Mouse (Mus musculus) CH12.LX (cell line): ENCODE measurements at regions not wholly inside any gene's neighbourhood (a gene's known extent, or its start where the extent isn't known, plus 50 kb on each side); places are given as distances from the start of the nearest gene placed in this dataset.

Source experiments
- DNase-seq: peaks from one replicate; pipeline ENCODE4 v3.0.0-alpha.2; 2013; ENCODE audit errors: extremely low read depth
- H3K27ac ChIP-seq: 2 replicates; pipeline ENCODE4 v1.5.1; 2012; ENCODE audit warnings: low read depth, mild to moderate bottlenecking, control low read depth, moderate library complexity; ENCODE audit not compliant: insufficient read depth
- H3K27me3 ChIP-seq: replicated peaks from 2 replicates; pipeline ENCODE3; 2012; ENCODE audit warnings: inconsistent platforms
- H3K36me3 ChIP-seq, 2 experiments: replicated peaks in 1 of 2; 2 replicates each; pipeline versions ENCODE3 to v1.6.1; 2012; ENCODE audit warnings: inconsistent platforms in 1 of 2, low read length in 1 of 2, mild to moderate bottlenecking in 1 of 2, mixed read lengths in 1 of 2, moderate library complexity in 1 of 2; ENCODE audit not compliant: control insufficient read depth in 1 of 2, insufficient read depth in 1 of 2
- H3K4me1 ChIP-seq, 2 experiments: 2 replicates each; pipeline ENCODE4 v1.6.1; 2012; ENCODE audit warnings: inconsistent platforms in 1 of 2, moderate library complexity in 1 of 2; ENCODE audit not compliant: insufficient read depth in 2 of 2, control insufficient read depth in 1 of 2
- H3K4me2 ChIP-seq: 2 replicates; pipeline ENCODE4 v1.6.1; 2012; ENCODE audit warnings: low read depth, mild to moderate bottlenecking, control low read depth; ENCODE audit not compliant: poor library complexity, insufficient read depth, severe bottlenecking
- H3K4me3 ChIP-seq, 3 experiments: fragments of 150-350 bp in 1 of 3; sonication (generic) in 1 of 3; replicated peaks in 1 of 3; 2 replicates each; pipeline versions ENCODE3 to v1.5.1; 2011 to 2012; ENCODE audit warnings: low read depth in 2 of 3, low read length in 2 of 3, mild to moderate bottlenecking in 2 of 3, moderate library complexity in 2 of 3, control low read depth in 1 of 3, improper control_type of control experiment in 1 of 3, inconsistent platforms in 1 of 3, mixed read lengths in 1 of 3; ENCODE audit not compliant: poor library complexity in 1 of 3
- H3K79me2 ChIP-seq: replicated peaks from 2 replicates; pipeline ENCODE4 v1.6.1; 2012; ENCODE audit warnings: mild to moderate bottlenecking, moderate library complexity; ENCODE audit not compliant: control insufficient read depth, poor library complexity, insufficient read depth, severe bottlenecking; ENCODE audit errors: extremely low read depth
- H3K9ac ChIP-seq: 2 replicates; pipeline ENCODE4 v1.6.1; 2012; ENCODE audit warnings: low read depth, mild to moderate bottlenecking, control low read depth, moderate library complexity; ENCODE audit not compliant: insufficient read depth
- H3K9me3 ChIP-seq: replicated peaks from 2 replicates; pipeline ENCODE3; 2012; ENCODE audit warnings: low read length, inconsistent platforms, mixed read lengths
- BHLHE40 ChIP-seq: IDR thresholded peaks from 2 replicates; pipeline ENCODE4 v1.6.1; 2011; ENCODE audit warnings: mild to moderate bottlenecking, low read depth, low read length, improper control_type of control experiment
- CHD2 ChIP-seq: IDR thresholded peaks from 2 replicates; pipeline ENCODE4 v1.6.1; 2011; ENCODE audit warnings: low read length, improper control_type of control experiment
- CTCF ChIP-seq, 2 experiments: IDR thresholded peaks in 1 of 2; conservative IDR thresholded peaks in 1 of 2; 2 replicates each; pipeline ENCODE4 v1.5.1; 2011 to 2012; ENCODE audit warnings: low read depth in 2 of 2, low read length in 2 of 2, improper control_type of control experiment in 1 of 2, inconsistent platforms in 1 of 2, mild to moderate bottlenecking in 1 of 2, moderate library complexity in 1 of 2
- ELF1 ChIP-seq: IDR thresholded peaks from 2 replicates; pipeline ENCODE4 v1.6.1; 2014; ENCODE audit warnings: low read depth, mild to moderate bottlenecking, inconsistent platforms, low read length, improper control_type of control experiment
- EP300 ChIP-seq: IDR thresholded peaks from 2 replicates; pipeline ENCODE4 v1.6.1; 2011; ENCODE audit warnings: low read length, improper control_type of control experiment
- GABPA ChIP-seq: IDR thresholded peaks from 2 replicates; pipeline ENCODE4 v1.6.1; 2012; ENCODE audit warnings: low read depth, low read length, improper control_type of control experiment, inconsistent platforms; ENCODE audit not compliant: insufficient replicate concordance
- HCFC1 ChIP-seq: IDR thresholded peaks from 2 replicates; pipeline ENCODE4 v1.6.1; 2012; ENCODE audit warnings: low read depth, mild to moderate bottlenecking, inconsistent platforms, low read length, improper control_type of control experiment
- IRF4 ChIP-seq: IDR thresholded peaks from 2 replicates; pipeline ENCODE4 v1.6.1; 2014; ENCODE audit warnings: low read depth, mild to moderate bottlenecking, inconsistent platforms, low read length, improper control_type of control experiment
- MAFK ChIP-seq: IDR thresholded peaks from 2 replicates; pipeline ENCODE4 v1.6.1; 2011; ENCODE audit warnings: low read length, improper control_type of control experiment; ENCODE audit not compliant: insufficient replicate concordance
- MAX ChIP-seq: IDR thresholded peaks from 2 replicates; pipeline ENCODE4 v1.6.1; 2011; ENCODE audit warnings: low read length, improper control_type of control experiment
- MAZ ChIP-seq: IDR thresholded peaks from 2 replicates; pipeline ENCODE4 v1.6.1; 2012; ENCODE audit warnings: low read depth, mild to moderate bottlenecking, inconsistent platforms, low read length, improper control_type of control experiment, moderate library complexity
- MXI1 ChIP-seq: IDR thresholded peaks from 2 replicates; pipeline ENCODE4 v1.6.1; 2011; ENCODE audit warnings: mild to moderate bottlenecking, low read depth, low read length, improper control_type of control experiment
- MYC ChIP-seq: IDR thresholded peaks from 2 replicates; pipeline ENCODE4 v1.6.1; 2011; ENCODE audit warnings: low read depth, mild to moderate bottlenecking, improper control_type of control experiment, low read length
- NELFE ChIP-seq: IDR thresholded peaks from 2 replicates; pipeline ENCODE4 v1.6.1; 2011; ENCODE audit warnings: low read depth, low read length, improper control_type of control experiment
- NRF1 ChIP-seq: IDR thresholded peaks from 2 replicates; pipeline ENCODE4 v1.6.1; 2014; ENCODE audit warnings: low read depth, mild to moderate bottlenecking, inconsistent platforms, low read length, improper control_type of control experiment, moderate library complexity
- POLR2A ChIP-seq: IDR thresholded peaks from 2 replicates; pipeline ENCODE4 v1.6.1; 2011; ENCODE audit warnings: low read depth, mild to moderate bottlenecking, improper control_type of control experiment, low read length
- SMC3 ChIP-seq: IDR thresholded peaks from 2 replicates; pipeline ENCODE4 v1.6.1; 2011; ENCODE audit warnings: low read depth, low read length, improper control_type of control experiment
- TBP ChIP-seq: conservative IDR thresholded peaks from 2 replicates; pipeline ENCODE4 v1.6.1; 2011; ENCODE audit warnings: low read depth, low read length, improper control_type of control experiment
- TCF12 ChIP-seq: IDR thresholded peaks from 2 replicates; pipeline ENCODE4 v1.6.1; 2014; ENCODE audit warnings: low read depth, mild to moderate bottlenecking, inconsistent platforms, low read length, improper control_type of control experiment
- UBTF ChIP-seq: IDR thresholded peaks from 2 replicates; pipeline ENCODE4 v1.6.1; 2012; ENCODE audit warnings: low read depth, mild to moderate bottlenecking, inconsistent platforms, low read length, improper control_type of control experiment, moderate library complexity
- USF2 ChIP-seq: conservative IDR thresholded peaks from 2 replicates; pipeline ENCODE4 v1.6.1; 2011; ENCODE audit warnings: low read depth, low read length, improper control_type of control experiment
- ZC3H11A ChIP-seq: IDR thresholded peaks from 2 replicates; pipeline ENCODE4 v1.6.1; 2012; ENCODE audit warnings: low read depth, mild to moderate bottlenecking, inconsistent platforms, low read length, improper control_type of control experiment
- ZMIZ1 ChIP-seq: IDR thresholded peaks from 2 replicates; pipeline ENCODE4 v1.6.1; 2012; ENCODE audit warnings: low read depth, mild to moderate bottlenecking, inconsistent platforms, low read length, improper control_type of control experiment
- ZNF384 ChIP-seq: IDR thresholded peaks from 2 replicates; pipeline ENCODE4 v1.6.1; 2012; ENCODE audit warnings: low read depth, low read length, improper control_type of control experiment, inconsistent platforms
- dilution Hi-C: fragments of 300-500 bp; cut with MboI; formaldehyde crosslinking; loops from 2 replicates; pipeline ENCODE4 v1.14.3; 2020; ENCODE audit warnings: low sequenced_read_pairs; ENCODE audit not compliant: extremely low pct_unique_long_range_greater_than_20kb, extremely low pct_ligation_motif_present
- in situ Hi-C: fragments of 300-500 bp; cut with MboI; formaldehyde crosslinking; loops from 3 replicates; pipeline ENCODE4 v1.14.3; 2019; ENCODE audit warnings: low sequenced_read_pairs, low pct_ligation_motif_present, low pct_unique_long_range_greater_than_20kb, mixed read lengths

- Histone ChIP-seq H3K27ac (no peak overlapping the region), H3K4me2 (peak overlapping the region; percentile 15; the same call in 1 of the 2 replicates), H3K27me3 (no peaks in the 10 kb centered on the region), H3K4me3 (no peak overlapping the region), H3K9ac (no peak overlapping the region), H3K36me3 (no peaks in the 10 kb centered on the region), H3K9me3 (no peaks in the 10 kb centered on the region), H3K79me2 (no peaks in the 10 kb centered on the region), H3K4me1 (peaks cover 3 to 36% of the 10 kb centered on the region in 2 experiments; a peak in 3 of 4 replicates)
- peak; percentile 61 for DNase-seq
- dilution Hi-C loops (no loop called here), in situ Hi-C loops (no loop called here)
- TF ChIP-seq ZNF384 (no peak), NELFE (no peak), CHD2 (peak; percentile 68)
Observed at GRCm38 (mm10) chr5:41369907-41370306, 338.1 kb downstream of the Rab28 start.

DNA sequence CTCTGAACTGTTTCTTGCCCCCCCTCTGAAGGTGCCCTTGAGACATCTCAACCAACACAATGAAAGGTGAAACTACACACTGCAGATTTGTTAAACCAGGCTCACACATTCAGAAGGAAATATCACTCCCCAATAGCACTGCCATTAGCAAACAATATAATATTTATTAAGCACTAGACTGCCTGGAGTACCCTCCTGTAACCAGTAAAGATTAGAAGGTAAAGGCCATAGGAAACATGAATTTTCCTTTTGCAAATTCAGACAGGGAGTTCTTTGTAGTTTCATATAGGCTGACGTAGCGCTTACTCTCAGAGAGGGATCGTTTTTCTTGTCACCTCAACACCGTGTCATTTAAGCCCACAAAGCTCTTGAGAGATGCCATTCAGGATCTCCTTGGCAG, 342.1 kb downstream of the Rab28 start:
- Histone ChIP-seq H3K4me1 (peaks cover 3 to 36% of the 10 kb centered on the region in 2 experiments; a peak in 3 of 4 replicates), H3K36me3 (no peaks in the 10 kb centered on the region), H3K9me3 (no peaks in the 10 kb centered on the region), H3K79me2 (no peaks in the 10 kb centered on the region), H3K9ac (no peak overlapping the region), H3K4me3 (no peak overlapping the region), H3K27me3 (no peaks in the 10 kb centered on the region), H3K27ac (no peak overlapping the region), H3K4me2 (no peak overlapping the region)
- DNase-seq, result no peak
- dilution Hi-C loops (no loop called here), in situ Hi-C loops (no loop called here)
- TF ChIP-seq CHD2, result no peak
- TF ChIP-seq HCFC1, result no peak
- no peak for TF ChIP-seq EP300
- no peak for TF ChIP-seq MAX
- no peak for TF ChIP-seq SMC3
- TF ChIP-seq USF2, result no peak
- no peak for TF ChIP-seq UBTF
- TF ChIP-seq GABPA, result no peak

GRCm38 (mm10) chr5:41348410-41348821, 359.5 kb downstream of the Rab28 start:
- in situ Hi-C loops, result no loop called here

More at GRCm38 (mm10) chr5:41348410-41348821, 359.5 kb downstream of the Rab28 start:
- H3K4me2 ChIP-seq, result no peak overlapping the region
- no peak for DNase-seq
- TF ChIP-seq MYC, result no peak
- no peak for TF ChIP-seq ZC3H11A
- TF ChIP-seq CTCF (conservative IDR thresholded peaks at IDR 0.05 in 1 of 2, IDR thresholded peaks at IDR 0.05 in 1 of 2; ENCODE audit: low read depth in 2 of 2, low read length in 2 of 2), result no peak
- TF ChIP-seq TBP, result no peak
- no peak for TF ChIP-seq MXI1
- TF ChIP-seq IRF4, result no peak
- TF ChIP-seq UBTF, result no peak
- TF ChIP-seq NELFE, result no peak
- no peak for TF ChIP-seq ZNF384
- TF ChIP-seq HCFC1, result no peak
- no peak for TF ChIP-seq MAZ
- TF ChIP-seq SMC3, result no peak
- no peak for TF ChIP-seq MAFK
- TF ChIP-seq BHLHE40, result no peak
- TF ChIP-seq TCF12, result no peak
- no peak for TF ChIP-seq MAX
- no peak for TF ChIP-seq NRF1
- TF ChIP-seq ZMIZ1, result no peak
- no peak for TF ChIP-seq ELF1
- no peak for TF ChIP-seq POLR2A
- no peak overlapping the region for H3K9ac ChIP-seq
- no peaks in the 10 kb centered on the region for H3K79me2 ChIP-seq
- no peak overlapping the region for H3K27ac ChIP-seq
- dilution Hi-C loops, result no loop called here
- no peaks in the 10 kb centered on the region for H3K36me3 ChIP-seq
- H3K4me3 ChIP-seq, result no peak overlapping the region
- no peaks in the 10 kb centered on the region for H3K9me3 ChIP-seq
- peaks cover 2 to 27% of the 10 kb centered on the region in 2 experiments; a peak in 2 of 4 replicates for H3K4me1 ChIP-seq
- no peaks in the 10 kb centered on the region for H3K27me3 ChIP-seq
